Mouse (Mus musculus) ES-E14 (cell line): ENCODE measurements around the gene Dclre1b. TPM values are rescaled to one million over a fixed set of nuclear protein-coding genes. Genes with fewer than 3 reads are reported as not detected.

ENCODE experiments used
- DNase-seq: peaks from one replicate; pipeline ENCODE4 v3.0.0-alpha.2; 2013; ENCODE audit warnings: low read depth, low spot score
- H3K27ac ChIP-seq: 2 replicates; pipeline ENCODE4 v1.5.1; 2012; ENCODE audit warnings: low read depth, mild to moderate bottlenecking, low read length, moderate library complexity, mixed read lengths; ENCODE audit not compliant: poor library complexity, insufficient read depth, severe bottlenecking
- H3K36me3 ChIP-seq: 2 replicates; pipeline ENCODE4 v1.6.1; 2012; ENCODE audit warnings: mild to moderate bottlenecking, low read length, moderate library complexity, mixed read lengths; ENCODE audit not compliant: control insufficient read depth, poor library complexity, insufficient read depth, severe bottlenecking
- H3K4me1 ChIP-seq, 2 experiments: fragments of 150-350 bp in 1 of 2; sonication (generic) in 1 of 2; 2 replicates each; pipeline ENCODE4 v1.6.1; 2012; ENCODE audit warnings: low read length in 2 of 2, mild to moderate bottlenecking in 1 of 2, mixed read lengths in 1 of 2; ENCODE audit not compliant: control insufficient read depth in 2 of 2, insufficient read depth in 2 of 2, poor library complexity in 1 of 2
- H3K4me3 ChIP-seq, 2 experiments: fragments of 150-350 bp in 1 of 2; sonication (generic) in 1 of 2; 2 replicates each; pipeline ENCODE4 v1.5.1; 2012; ENCODE audit warnings: low read length in 2 of 2, low read depth in 1 of 2, mild to moderate bottlenecking in 1 of 2, mixed read lengths in 1 of 2; ENCODE audit not compliant: insufficient read depth in 1 of 2, poor library complexity in 1 of 2, severe bottlenecking in 1 of 2
- H3K9ac ChIP-seq: 2 replicates; pipeline ENCODE4 v1.6.1; 2012; ENCODE audit warnings: low read depth, mild to moderate bottlenecking, low read length, mixed read lengths; ENCODE audit not compliant: poor library complexity, insufficient read depth, severe bottlenecking
- H3K9me3 ChIP-seq: fragments of 150-350 bp; sonication (generic); 2 replicates; pipeline ENCODE4 v1.6.1; 2012; ENCODE audit warnings: low read depth, mild to moderate bottlenecking, low read length; ENCODE audit not compliant: control insufficient read depth, insufficient read depth
- CHD2 ChIP-seq: IDR thresholded peaks from 2 replicates; pipeline ENCODE4 v1.6.1; 2014; ENCODE audit warnings: mild to moderate bottlenecking, low read depth, low read length, inconsistent platforms
- HCFC1 ChIP-seq: IDR thresholded peaks from 2 replicates; pipeline ENCODE4 v1.6.1; 2012; ENCODE audit warnings: low read length, inconsistent platforms, borderline replicate concordance; ENCODE audit not compliant: insufficient read depth
- MAFK ChIP-seq: IDR thresholded peaks from 2 replicates; pipeline ENCODE4 v1.6.1; 2014; ENCODE audit warnings: mild to moderate bottlenecking, low read depth, low read length, inconsistent platforms; ENCODE audit not compliant: insufficient read depth
- ZC3H11A ChIP-seq: IDR thresholded peaks from 2 replicates; pipeline ENCODE4 v1.6.1; 2012; ENCODE audit warnings: low read depth, mild to moderate bottlenecking, inconsistent platforms, low read length, borderline replicate concordance
- ZNF384 ChIP-seq: IDR thresholded peaks from 2 replicates; pipeline ENCODE4 v1.6.1; 2012; ENCODE audit warnings: low read depth, low read length, inconsistent platforms
- in situ Hi-C, 2 experiments: fragments of 600-800 bp; cut with MboI; formaldehyde crosslinking; loops; one replicate each; pipeline ENCODE4 v1.15.1; 2025; ENCODE audit warnings: low sequenced_read_pairs in 2 of 2, inconsistent platforms in 1 of 2; ENCODE audit not compliant: unreplicated experiment in 2 of 2
- total RNA-seq: library from RNA; depleted of rRNA; stranded (reverse); fragments of 300-350 nt; gene quantifications from 2 replicates; pipeline ENCODE4 v1.2.3, GENCODE M21; 2012; rRNA removed

Gene Dclre1b
- total RNA-seq: 7.1 and 8.2 TPM in 2 replicates

DNA sequence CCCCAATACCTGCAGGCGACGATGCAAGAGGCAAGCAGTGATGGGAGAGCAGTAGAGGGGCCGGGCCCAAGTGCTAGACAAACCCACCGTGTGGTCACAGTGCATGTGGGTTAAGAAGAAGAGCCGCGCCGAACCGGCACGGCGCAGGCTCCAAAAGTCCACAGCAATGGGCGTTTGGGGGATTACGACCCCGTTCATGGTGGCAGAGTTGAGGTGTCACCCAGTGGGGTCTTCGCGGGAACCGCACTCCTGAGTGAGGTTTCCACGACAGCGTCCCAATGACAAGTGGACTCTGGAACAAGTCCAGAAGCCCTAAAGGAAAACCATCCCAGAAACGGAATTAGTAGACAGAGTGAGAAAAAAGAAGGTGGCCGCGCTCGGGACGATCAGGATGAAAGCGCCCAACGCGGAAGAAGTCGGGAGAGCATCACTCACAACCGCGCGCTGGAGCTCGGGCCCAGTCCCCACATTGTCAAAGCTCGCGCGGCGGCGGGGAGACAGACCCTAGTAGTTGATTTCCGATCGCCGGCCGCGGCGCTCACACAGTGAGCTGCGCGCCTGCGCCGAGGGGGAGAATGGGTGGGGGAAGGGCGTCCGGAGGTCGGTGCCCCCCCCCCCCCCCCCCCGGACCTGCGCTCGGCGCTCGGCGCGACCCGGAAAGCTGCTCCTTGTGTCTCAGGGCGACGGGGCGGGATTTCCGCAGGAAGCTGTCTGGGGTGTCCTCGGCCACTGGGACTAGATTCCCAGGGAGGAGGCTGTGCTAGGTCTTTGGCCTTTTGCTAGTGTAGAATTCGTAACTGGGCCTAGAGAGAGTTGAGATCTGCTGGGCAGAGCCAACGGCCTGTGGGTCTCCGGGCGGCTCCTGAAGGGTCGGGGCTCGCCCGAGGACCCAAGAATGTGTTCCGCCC, at the start of gene Dclre1b, which contains the start of the genes Ap4b1 and Gm43064:
TSS of gene Dclre1b (minus strand) at position 554 of the 908 bp plus-strand sequence.
TSS of gene Ap4b1 (plus strand) at position 630 of the 908 bp plus-strand sequence.
TSS of gene Gm43064 (plus strand) at position 683 of the 908 bp plus-strand sequence.
- no peaks in the 10 kb centered on the region for H3K9me3 ChIP-seq
- DNase-seq: peak; percentile 83
- H3K4me1 ChIP-seq: no peaks in the 10 kb centered on the region; a peak in 1 of 4 replicates
- H3K36me3 ChIP-seq: no peaks in the 10 kb centered on the region
- in situ Hi-C loops: no loop called here
- TF ChIP-seq CHD2 (peak; percentile 55; the same call in 1 of the 2 replicates), MAFK (no peak), ZC3H11A (no peak), HCFC1 (peak; percentile 67), ZNF384 (no peak)
- H3K4me3 ChIP-seq: peak within 1 kb of the TSS; percentile 77 to 91
- peak within 1 kb of the TSS; percentile 37; the same call in 1 of the 2 replicates for H3K27ac ChIP-seq
- peak within 1 kb of the TSS; percentile 85 for H3K9ac ChIP-seq

DNA sequence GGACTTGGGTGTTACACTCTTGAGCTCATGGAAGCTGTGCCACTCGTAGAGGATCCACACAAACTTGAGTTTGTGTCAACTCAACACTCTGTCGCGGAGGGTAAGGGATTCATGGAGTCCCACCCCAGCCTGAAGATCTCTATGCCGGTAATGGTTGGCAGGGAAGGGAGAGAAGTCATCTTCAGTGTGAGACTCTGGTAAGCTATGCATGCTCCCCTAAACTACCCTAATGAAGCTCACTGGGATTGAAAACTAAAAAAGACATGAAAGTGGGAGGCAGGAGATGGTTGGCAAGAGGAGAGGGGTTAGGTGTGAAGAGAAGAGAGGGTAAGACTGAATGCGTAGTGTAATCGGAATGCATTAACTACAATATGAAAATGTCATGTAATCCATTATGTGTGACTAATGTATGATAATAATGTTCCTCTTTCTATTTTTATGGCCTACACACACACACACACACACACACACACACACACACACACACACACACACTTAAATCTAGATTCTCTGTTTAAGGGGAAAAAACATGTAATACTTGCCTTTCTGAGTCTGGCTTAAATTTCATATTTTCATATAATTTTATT, 48.8 kb upstream of the Dclre1b start:
- H3K4me1 ChIP-seq: no peaks in the 10 kb centered on the region
- H3K27ac ChIP-seq: no peak overlapping the region
- H3K4me3 ChIP-seq: no peak overlapping the region
- no peaks in the 10 kb centered on the region for H3K9me3 ChIP-seq
- no peak for DNase-seq
- H3K36me3 ChIP-seq: no peaks in the 10 kb centered on the region
- no peak for TF ChIP-seq HCFC1
- in situ Hi-C loops: no loop called here
- no peak overlapping the region for H3K9ac ChIP-seq

GRCm38 (mm10) chr3:103857036-103857805, 48.0 kb upstream of the Dclre1b start:
- no peak overlapping the region for H3K4me3 ChIP-seq
- in situ Hi-C loops: no loop called here
- no peak overlapping the region for H3K9ac ChIP-seq

GRCm38 (mm10) chr3:103853804-103854203, 44.6 kb upstream of the Dclre1b start:
- Histone ChIP-seq H3K4me1 (peaks cover 0 to 3% of the 10 kb centered on the region in 2 experiments; a peak in 2 of 4 replicates), H3K36me3 (no peaks in the 10 kb centered on the region), H3K9ac (no peak overlapping the region), H3K9me3 (no peaks in the 10 kb centered on the region), H3K27ac (no peak overlapping the region), H3K4me3 (no peak overlapping the region)
- no peak for DNase-seq
- in situ Hi-C loops: no loop called here
- no peak for TF ChIP-seq MAFK

More at GRCm38 (mm10) chr3:103857036-103857805, 48.0 kb upstream of the Dclre1b start:
- Histone ChIP-seq H3K27ac (no peak overlapping the region), H3K36me3 (no peaks in the 10 kb centered on the region), H3K4me1 (no peaks in the 10 kb centered on the region), H3K9me3 (no peaks in the 10 kb centered on the region)
- DNase-seq: no peak
- TF ChIP-seq ZNF384 (no peak), HCFC1 (no peak), MAFK (no peak), CHD2 (no peak), ZC3H11A (no peak)
